Comparison of ENCODE assay signal across 8 mouse cellular contexts in the genomic region with DNA sequence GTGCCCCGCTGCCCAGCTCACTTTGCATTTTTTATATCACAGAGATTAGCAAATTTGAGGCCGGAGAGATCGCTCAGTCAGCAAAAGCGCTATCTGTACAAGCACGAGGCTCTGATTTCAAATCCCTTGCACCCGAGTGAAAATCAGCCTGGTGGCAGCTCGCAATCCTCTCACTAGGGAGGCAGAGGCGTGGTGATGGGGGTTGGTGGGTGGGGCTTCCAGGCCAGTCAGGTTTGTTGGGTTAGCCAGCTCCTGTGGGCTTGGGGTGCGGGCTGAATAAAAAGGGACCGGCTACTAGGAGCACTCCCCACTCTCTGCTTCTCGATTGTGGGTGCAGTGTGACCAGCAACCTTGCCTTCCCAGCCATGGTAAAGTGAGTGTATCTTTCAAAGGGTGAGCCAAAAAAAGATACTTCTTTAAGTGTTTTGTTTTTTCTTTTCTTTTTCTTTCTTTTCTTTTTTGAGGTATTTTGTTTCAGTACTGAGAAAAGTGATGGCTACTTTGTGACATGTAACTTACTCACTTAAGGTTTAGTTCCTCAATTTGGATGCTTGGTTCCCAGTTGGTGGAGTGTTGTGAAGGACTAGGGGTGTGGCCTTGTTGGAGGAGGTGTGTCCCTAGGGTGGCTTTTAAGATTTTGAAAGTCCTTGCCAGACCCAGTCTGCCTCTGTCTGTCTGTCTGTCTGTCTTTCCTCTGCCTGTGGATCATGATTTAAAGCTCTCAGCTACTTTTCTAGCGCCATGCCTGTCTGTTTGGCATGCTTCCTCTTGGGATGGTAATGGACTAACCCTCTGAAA. TPM values are rescaled to one million over a fixed set of nuclear protein-coding genes. Genes with fewer than 3 reads are reported as not detected.
DNase-seq lines count a peak whose midpoint lies in the region; ATAC-seq lines count a peak whose summit lies in the region.

No protein-coding gene starts in this region.

- H3K27ac ChIP-seq in liver, embryonic 16.5 days (ENCODE audit: low read length): peak overlapping the region; percentile 88
- no peak overlapping the region for H3K27ac ChIP-seq in stomach, embryonic 15.5 days

- peaks cover 9% of the 10 kb centered on the region for H3K9me3 ChIP-seq in liver, embryonic 16.5 days (replicated peaks; ENCODE audit: control insufficient read depth, low read length)
- H3K9me3 ChIP-seq in stomach, embryonic 15.5 days: no peaks in the 10 kb centered on the region

- DNase-seq in kidney, postnatal 10 days: peak; percentile 28
- DNase-seq in kidney, adult 9 months: no peak
- DNase-seq in adipocyte (ENCODE audit: low spot score): peak; percentile 66
- DNase-seq in layer of hippocampus, postnatal 25 days (ENCODE audit: extremely low spot score in 1 of 2, low spot score in 1 of 2): no peak
- no peak for DNase-seq in cerebellum, adult 11 months
- DNase-seq in gastrocnemius, postnatal 10 days: no peak

- H3K27me3 ChIP-seq in liver, embryonic 16.5 days (ENCODE audit: control insufficient read depth, insufficient read depth, low read depth, low read length): no peaks in the 10 kb centered on the region
- H3K27me3 ChIP-seq in stomach, embryonic 15.5 days (replicated peaks): no peaks in the 10 kb centered on the region

- H3K9ac ChIP-seq in liver, embryonic 16.5 days (ENCODE audit: low read depth, low read length): peak overlapping the region; percentile 63
- H3K9ac ChIP-seq in stomach, embryonic 15.5 days: no peak overlapping the region

- peak overlapping the region; percentile 64 for H3K4me2 ChIP-seq in liver, embryonic 16.5 days (ENCODE audit: low read depth, low read length)
- H3K4me2 ChIP-seq in stomach, embryonic 15.5 days: peak overlapping the region; percentile 16

- peaks cover 5% of the 10 kb centered on the region for H3K36me3 ChIP-seq in liver, embryonic 16.5 days (ENCODE audit: control insufficient read depth, insufficient read depth)
- no peaks in the 10 kb centered on the region for H3K36me3 ChIP-seq in stomach, embryonic 15.5 days

- peak; percentile 55 for ATAC-seq in liver, embryonic 16.5 days (ENCODE audit: low read depth)
- no peak for ATAC-seq in stomach, embryonic 15.5 days (ENCODE audit: insufficient read depth, low FRiP score, low read depth)

- peak overlapping the region; percentile 62 for H3K4me3 ChIP-seq in liver, embryonic 16.5 days (ENCODE audit: low read depth, low read length)
- no peak overlapping the region for H3K4me3 ChIP-seq in stomach, embryonic 15.5 days (replicated peaks)

- WGBS in liver, embryonic 16.5 days (ENCODE audit: insufficient replicate concordance): 23% methylated on average over 12 of the region's 12 CpGs
- WGBS in stomach, embryonic 15.5 days: 51% methylated on average over 12 of the region's 12 CpGs

- peaks cover 71% of the 10 kb centered on the region for H3K4me1 ChIP-seq in liver, embryonic 16.5 days (ENCODE audit: control insufficient read depth, low read depth, low read length)
- H3K4me1 ChIP-seq in stomach, embryonic 15.5 days: 0 out of 2 replicates have a peak, but pooled peaks cover 3% of the 10 kb centered on the region

RNA-seq across cellular contexts. Expression of a gene that starts 17.9 kb away (rescaled TPM):
- polyA plus RNA-seq in liver, embryonic 16.5 days (2015; fragmentation: Nextera tagmentation; extraction: Ambion mirVana): 5.5 and 5.9 TPM in 2 replicates
- polyA plus RNA-seq in stomach, embryonic 15.5 days (2015; fragmentation: Nextera tagmentation; extraction: Ambion mirVana): 27.6 and 29.0 TPM in 2 replicates
- 10 to 100 TPM; 40.2 to 53.1 TPM for total RNA-seq in layer of hippocampus, postnatal 25 days (2021)
- total RNA-seq in gastrocnemius, postnatal 10 days (2021): 1 to 10 TPM; 5.1 to 9.3 TPM

RNA-seq across cellular contexts. Expression of a gene that starts 18.3 kb away (rescaled TPM):
- polyA plus RNA-seq in liver, embryonic 16.5 days (2015; fragmentation: Nextera tagmentation; extraction: Ambion mirVana): 8.8 and 8.9 TPM in 2 replicates
- 41.4 and 47.0 TPM in 2 replicates for polyA plus RNA-seq in stomach, embryonic 15.5 days (2015; fragmentation: Nextera tagmentation; extraction: Ambion mirVana)
- total RNA-seq in layer of hippocampus, postnatal 25 days (2021): 100 to 1,000 TPM; 143 to 153 TPM
- 10 to 100 TPM; 21.7 to 28.5 TPM for total RNA-seq in gastrocnemius, postnatal 10 days (2021)

RNA-seq across cellular contexts. Expression of a gene that starts 22.4 kb away (rescaled TPM):
- polyA plus RNA-seq in liver, embryonic 16.5 days (2015; fragmentation: Nextera tagmentation; extraction: Ambion mirVana): 6.6 and 7.9 TPM in 2 replicates
- polyA plus RNA-seq in stomach, embryonic 15.5 days (2015; fragmentation: Nextera tagmentation; extraction: Ambion mirVana): 2.6 and 4.2 TPM in 2 replicates
- total RNA-seq in layer of hippocampus, postnatal 25 days (2021): 1 to 10 TPM; 1.4 to 1.7 TPM
- total RNA-seq in gastrocnemius, postnatal 10 days (2021): under 1 TPM; 0.45 to 0.84 TPM

RNA-seq across cellular contexts. Expression of a gene that starts 28.4 kb away (rescaled TPM):
- polyA plus RNA-seq in liver, embryonic 16.5 days (2015; fragmentation: Nextera tagmentation; extraction: Ambion mirVana): 42.4 and 43.9 TPM in 2 replicates
- 94.0 and 94.7 TPM in 2 replicates for polyA plus RNA-seq in stomach, embryonic 15.5 days (2015; fragmentation: Nextera tagmentation; extraction: Ambion mirVana)
- total RNA-seq in layer of hippocampus, postnatal 25 days (2021): 10 to 100 TPM; 70.3 to 80.6 TPM
- total RNA-seq in gastrocnemius, postnatal 10 days (2021): 10 to 100 TPM; 65.7 to 71.6 TPM

RNA-seq across cellular contexts. Expression of a gene that starts 34.7 kb away (rescaled TPM):
- 69.6 and 73.5 TPM in 2 replicates for polyA plus RNA-seq in liver, embryonic 16.5 days (2015; fragmentation: Nextera tagmentation; extraction: Ambion mirVana)
- 11.4 and 14.8 TPM in 2 replicates for polyA plus RNA-seq in stomach, embryonic 15.5 days (2015; fragmentation: Nextera tagmentation; extraction: Ambion mirVana)
- total RNA-seq in layer of hippocampus, postnatal 25 days (2021): 1 to 10 TPM; 3.9 to 4.8 TPM
- total RNA-seq in gastrocnemius, postnatal 10 days (2021): 1 to 10 TPM; 5.2 to 6.7 TPM

Comparison
In these comparisons a context has a peak if more than half of its experiments do, and no peak if none do; other contexts are left out.
1. DNase-seq: peak in kidney, postnatal 10 days (single experiment) and adipocyte (single experiment); none in kidney, adult 9 months (single experiment), layer of hippocampus, postnatal 25 days (0 of 2), cerebellum, adult 11 months (single experiment) and gastrocnemius, postnatal 10 days (single experiment).
2. RNA of a gene that starts 17.9 kb away (total RNA-seq): 40.2 to 53.1 TPM in layer of hippocampus, postnatal 25 days; 5.1 to 9.3 TPM in gastrocnemius, postnatal 10 days; every median in the first group is over 4 times any median in the second.
3. RNA of a gene that starts 18.3 kb away (total RNA-seq): 143 to 153 TPM in layer of hippocampus, postnatal 25 days; 21.7 to 28.5 TPM in gastrocnemius, postnatal 10 days; every median in the first group is over 4 times any median in the second.